Mouse (Mus musculus) G1E (cell line): Measurements from ENCODE around the gene Snx10.

ENCODE experiments used
- CTCF ChIP-seq: IDR thresholded peaks from 2 replicates; pipeline ENCODE4 v1.5.1; 2012; ENCODE audit warnings: low read depth, low read length, inconsistent platforms, mixed read lengths
- GATA1 ChIP-seq: IDR thresholded peaks from 2 replicates; pipeline ENCODE4 v1.6.1; 2012; ENCODE audit warnings: borderline replicate concordance, low read length, inconsistent platforms, mixed read lengths

GRCm38 (mm10) chr6:51581418-51581817 is 57.7 kb downstream of the Snx10 start:
- no peak for TF ChIP-seq CTCF
- no peak for TF ChIP-seq GATA1
